Mouse (Mus musculus) testis, adult 2 months (tissue): ENCODE data around the gene Cdhr2.

Experiments used
- CTCF ChIP-seq: fragments of 200-500 bp; IDR thresholded peaks from 2 replicates; pipeline ENCODE4 v1.5.1; 2012; ENCODE audit warnings: low read depth, mild to moderate bottlenecking, inconsistent platforms, low read length, moderate library complexity; ENCODE audit not compliant: control insufficient read depth, insufficient read depth, insufficient replicate concordance
- POLR2A ChIP-seq: fragments of 200-500 bp; IDR thresholded peaks from 2 replicates; pipeline ENCODE4 v1.6.1; 2012; ENCODE audit warnings: low read depth, mild to moderate bottlenecking, inconsistent platforms, low read length, moderate library complexity; ENCODE audit not compliant: control insufficient read depth

- TF ChIP-seq CTCF (no peak), POLR2A (no peak)
Observed at GRCm38 (mm10) chr13:54686139-54687053, 14.9 kb upstream of the Cdhr2 start.
